Mouse (Mus musculus) midbrain, postnatal 0 days (tissue): ENCODE results near the gene Tmem161b. TPM values are rescaled to one million over a fixed set of nuclear protein-coding genes. Genes with fewer than 3 reads are reported as not detected.

Experiments
- ATAC-seq: fragments of 200-750 bp; cut with Nextera tagmentation; 2 replicates; pipeline ENCODE4 v1.8.0; 2017; ENCODE audit warnings: moderate number of reproducible peaks, mild to moderate bottlenecking, moderate TSS enrichment, moderate library complexity; ENCODE audit not compliant: low FRiP score
- DNase-seq: peaks from one replicate; pipeline ENCODE4 v3.0.0-alpha.2; 2015; ENCODE audit warnings: low spot score
- H3K27ac ChIP-seq: fragments of 300-500 bp; sonication (generic); 2 replicates; pipeline ENCODE4 v1.5.1; 2014; ENCODE audit warnings: low read depth, mild to moderate bottlenecking, low read length, mixed read lengths
- H3K27me3 ChIP-seq: fragments of 300-500 bp; sonication (generic); 2 replicates; pipeline ENCODE4 v1.6.1; 2014; ENCODE audit warnings: low read length, control low read depth, mixed read lengths; ENCODE audit not compliant: insufficient read depth
- H3K36me3 ChIP-seq: fragments of 300-500 bp; sonication (generic); 2 replicates; pipeline ENCODE4 v1.6.1; 2014; ENCODE audit warnings: low read length, control low read depth, mixed read lengths; ENCODE audit not compliant: insufficient read depth
- H3K4me1 ChIP-seq: fragments of 300-500 bp; sonication (generic); 2 replicates; pipeline ENCODE4 v1.6.1; 2014; ENCODE audit warnings: mild to moderate bottlenecking, control low read depth, antibody characterized with exemption, low read length, mixed read lengths; ENCODE audit not compliant: insufficient read depth
- H3K4me2 ChIP-seq: fragments of 300-500 bp; sonication (generic); 2 replicates; pipeline ENCODE4 v1.6.1; 2014; ENCODE audit warnings: low read depth, mild to moderate bottlenecking, low read length, mixed read lengths; ENCODE audit not compliant: poor library complexity, severe bottlenecking
- H3K4me3 ChIP-seq: fragments of 300-500 bp; sonication (generic); 2 replicates; pipeline ENCODE4 v1.5.1; 2014; ENCODE audit warnings: low read depth, mild to moderate bottlenecking, low read length, moderate library complexity
- H3K9ac ChIP-seq: fragments of 300-500 bp; sonication (generic); replicated peaks from 2 replicates; pipeline ENCODE4 v1.6.1; 2014; ENCODE audit warnings: mild to moderate bottlenecking, low read length, moderate library complexity, mixed read lengths; ENCODE audit not compliant: poor library complexity, severe bottlenecking
- H3K9me3 ChIP-seq: fragments of 300-500 bp; sonication (generic); 2 replicates; pipeline ENCODE4 v1.6.1; 2016; ENCODE audit warnings: low read length, control low read depth
- CTCF ChIP-seq: IDR thresholded peaks from 2 replicates; pipeline ENCODE4 v1.5.1; 2016; ENCODE audit warnings: antibody characterized with exemption, mild to moderate bottlenecking
- WGBS: fragments of 180-500 bp; shearing (Covaris S2); extraction: QIAGEN DNeasy Blood & Tissue Kit; methylation state at CpG from one replicate; pipeline ENCODE4 v1.1.7; 2014; 5-methylcytosine and 5-hydroxymethylcytosine counted together
- microRNA-seq: library from miRNA; unstranded; fragments of <30 nt; microRNA quantifications from one replicate; pipeline ENCODE4, GENCODE M21; 2016; ENCODE audit warnings: borderline number of aligned reads
- polyA plus RNA-seq: library from polyadenylated mRNA; unstranded; fragments of >200 nt; fragmentation: Nextera tagmentation; extraction: Ambion mirVana; gene quantifications from 2 replicates; pipeline ENCODE4 v1.2.1, GENCODE M21; 2015
- total RNA-seq: library from RNA; depleted of rRNA; stranded (reverse); fragments of >200 nt; gene quantifications from 2 replicates; pipeline ENCODE4 v1.2.3, GENCODE M21; 2014

Tmem161b gene
- total and polyA plus RNA-seq, 2 experiments from 2014 or later = 26.9 to 35.7 TPM

GRCm38 (mm10) chr13:84343691-84344495 lies 121.8 kb downstream of the Tmem161b start:
- Histone ChIP-seq H3K27ac (peak overlapping the region; percentile 92), H3K4me3 (no peak overlapping the region), H3K36me3 (no peaks in the 10 kb centered on the region), H3K9me3 (no peaks in the 10 kb centered on the region), H3K4me2 (peak overlapping the region; percentile 75), H3K27me3 (no peaks in the 10 kb centered on the region), H3K4me1 (peaks cover 5% of the 10 kb centered on the region; the same call in 1 of the 2 replicates), H3K9ac (0 out of 2 replicates have a peak overlapping the region, but pooled peaks have one; percentile 29)
- no peak for TF ChIP-seq CTCF
- ATAC-seq (no peak), DNase-seq (peak; percentile 17)
- WGBS = 15% methylated on average over 13 of the region's 13 CpGs

DNA sequence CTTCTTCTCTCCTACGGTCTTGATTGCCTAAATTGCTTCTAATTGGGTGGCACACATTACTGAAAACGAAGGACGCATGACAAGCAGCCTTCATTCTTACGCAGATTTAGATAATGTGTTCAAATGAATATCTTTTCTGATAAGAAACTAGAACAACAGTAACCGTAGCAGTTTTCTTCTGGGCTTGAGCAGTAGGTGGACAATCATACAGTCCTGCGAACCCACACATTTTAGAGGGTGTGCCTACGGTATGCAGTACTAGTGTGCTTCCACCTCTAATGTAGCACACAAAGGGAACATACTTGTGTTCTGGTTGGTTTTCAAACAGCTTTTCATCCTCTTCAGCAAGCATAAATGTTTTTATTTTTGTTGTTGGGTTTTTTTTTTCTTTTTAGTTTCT lies 122.6 kb downstream of the Tmem161b start:
- Histone ChIP-seq H3K27ac (peak overlapping the region; percentile 92), H3K4me2 (peak overlapping the region; percentile 75; the same call in 1 of the 2 replicates), H3K27me3 (no peaks in the 10 kb centered on the region), H3K36me3 (no peaks in the 10 kb centered on the region), H3K4me1 (peaks cover 5% of the 10 kb centered on the region; the same call in 1 of the 2 replicates), H3K9me3 (no peaks in the 10 kb centered on the region), H3K4me3 (no peak overlapping the region), H3K9ac (0 out of 2 replicates have a peak overlapping the region, but pooled peaks have one; percentile 1)
- ATAC-seq = no peak
- DNase-seq = peak; percentile 26
- 19% methylated on average over 7 of the region's 7 CpGs for WGBS
- no peak for TF ChIP-seq CTCF

DNA sequence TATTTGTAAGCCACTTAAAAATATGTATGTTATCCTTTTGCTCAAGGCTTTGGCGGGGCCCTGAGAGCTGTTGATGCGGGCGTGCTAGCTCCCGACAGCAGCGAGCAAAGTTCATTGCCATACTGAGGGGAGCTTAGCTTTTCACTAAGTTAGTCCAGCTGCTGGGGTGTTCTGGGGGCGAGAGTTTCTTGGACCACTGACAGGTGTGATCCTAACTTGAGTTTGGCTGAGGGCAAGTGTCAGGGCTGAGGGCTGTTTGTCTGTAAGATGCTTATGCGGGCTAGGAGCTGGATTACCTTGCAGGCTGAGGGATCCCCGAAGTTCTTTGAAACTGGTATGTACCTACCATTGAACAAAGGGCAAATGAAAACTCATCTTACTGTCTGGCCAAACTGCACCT lies 123.0 kb downstream of the Tmem161b start:
- peaks cover 8% of the 10 kb centered on the region; the same call in 1 of the 2 replicates for H3K4me1 ChIP-seq
- no peak for TF ChIP-seq CTCF
- no peak overlapping the region for H3K4me3 ChIP-seq
- 24% methylated on average over 8 of the region's 8 CpGs for WGBS
- no peaks in the 10 kb centered on the region for H3K36me3 ChIP-seq
- ATAC-seq (no peak), DNase-seq (peak; percentile 56)
- peak overlapping the region; percentile 92 for H3K27ac ChIP-seq
- peak overlapping the region; percentile 75 for H3K4me2 ChIP-seq
- no peaks in the 10 kb centered on the region for H3K27me3 ChIP-seq
- H3K9me3 ChIP-seq = no peaks in the 10 kb centered on the region
- peak overlapping the region; percentile 24; the same call in 1 of the 2 replicates for H3K9ac ChIP-seq

Small RNAs within 50 kb of the gene (microRNA-seq; reads per million reads assigned to microRNA genes)
- not detected for gene Gm24331
